Mouse (Mus musculus): Measurements from ENCODE around the gene Cdh3. TPM values are rescaled to one million over a fixed set of nuclear protein-coding genes. Genes with fewer than 3 reads are reported as not detected.

Cdh3 gene
- polyA plus RNA-seq, 1 experiment = 4.8 TPM

- TF ChIP-seq CTCF (IDR thresholded peaks at IDR 0.05; ENCODE audit: borderline replicate concordance, extremely low read depth, insufficient read depth, insufficient read length) = no peak
- TF ChIP-seq POLR2A (IDR thresholded peaks at IDR 0.05; ENCODE audit: borderline replicate concordance, extremely low read depth, insufficient read depth, insufficient read length, poor library complexity, severe bottlenecking) = no peak
- DNase-seq (ENCODE audit: low read depth) = no peak
These were observed 18.0 kb downstream of the Cdh3 start for GRCm38 (mm10) chr8:106528596-106529249.

DNA sequence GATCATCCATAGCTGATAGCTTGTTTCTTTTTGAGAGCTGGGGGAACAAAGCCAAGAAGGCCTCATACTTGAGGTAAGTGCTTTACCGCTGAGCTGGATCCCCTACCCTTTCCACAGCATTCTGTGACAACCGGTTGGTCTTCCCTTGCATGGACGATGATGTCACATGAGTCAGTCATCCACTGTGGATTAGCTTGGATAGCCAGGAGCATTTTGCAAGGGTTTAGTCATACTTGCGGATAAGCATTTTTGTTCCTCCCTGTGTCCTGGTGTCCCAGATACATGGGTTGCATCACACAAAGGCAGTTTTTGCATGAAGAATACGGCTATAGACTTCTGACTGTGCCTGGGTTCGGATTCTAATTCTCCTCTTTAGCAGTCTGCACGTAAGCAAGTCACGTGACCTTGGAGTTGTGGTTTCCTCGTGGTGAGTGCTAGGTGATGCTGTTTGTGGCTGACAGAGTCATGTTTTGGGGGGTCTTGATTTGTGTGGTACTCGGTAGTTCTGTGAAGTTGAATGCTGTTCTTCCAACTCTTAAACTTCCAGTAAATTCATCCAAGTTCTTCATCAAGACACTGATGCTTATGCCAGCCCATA lies 19.3 kb downstream of the Cdh3 start:
- TF ChIP-seq POLR2A (IDR thresholded peaks at IDR 0.05; ENCODE audit: borderline replicate concordance, extremely low read depth, insufficient read depth, insufficient read length, poor library complexity, severe bottlenecking) (no peak), CTCF (IDR thresholded peaks at IDR 0.05; ENCODE audit: borderline replicate concordance, extremely low read depth, insufficient read depth, insufficient read length) (no peak)
- no peak for DNase-seq (ENCODE audit: low read depth)

DNA sequence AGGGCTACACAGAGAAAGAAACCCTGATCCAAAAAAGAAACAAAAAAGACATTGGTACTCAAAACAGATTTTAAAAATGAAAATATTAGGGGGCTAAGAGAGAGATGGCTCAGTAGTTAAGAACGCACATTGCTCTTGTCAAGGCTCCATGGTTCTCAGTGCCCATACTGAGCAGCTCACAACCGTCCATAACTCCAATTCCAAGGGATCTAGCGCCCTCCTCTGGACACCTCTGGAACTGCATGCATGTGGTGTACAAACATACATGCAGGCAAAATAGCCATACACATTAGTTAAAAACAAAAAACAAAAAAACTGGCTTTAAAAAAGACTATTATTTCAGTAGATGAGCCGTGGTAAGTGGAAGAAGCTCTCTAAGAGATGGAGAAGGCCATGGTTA lies 19.9 kb downstream of the Cdh3 start:
- no peak for DNase-seq (ENCODE audit: low read depth)
- TF ChIP-seq CTCF (IDR thresholded peaks at IDR 0.05; ENCODE audit: borderline replicate concordance, extremely low read depth, insufficient read depth, insufficient read length) = peak; percentile 58
- TF ChIP-seq POLR2A (IDR thresholded peaks at IDR 0.05; ENCODE audit: borderline replicate concordance, extremely low read depth, insufficient read depth, insufficient read length, poor library complexity, severe bottlenecking) = no peak

DNA sequence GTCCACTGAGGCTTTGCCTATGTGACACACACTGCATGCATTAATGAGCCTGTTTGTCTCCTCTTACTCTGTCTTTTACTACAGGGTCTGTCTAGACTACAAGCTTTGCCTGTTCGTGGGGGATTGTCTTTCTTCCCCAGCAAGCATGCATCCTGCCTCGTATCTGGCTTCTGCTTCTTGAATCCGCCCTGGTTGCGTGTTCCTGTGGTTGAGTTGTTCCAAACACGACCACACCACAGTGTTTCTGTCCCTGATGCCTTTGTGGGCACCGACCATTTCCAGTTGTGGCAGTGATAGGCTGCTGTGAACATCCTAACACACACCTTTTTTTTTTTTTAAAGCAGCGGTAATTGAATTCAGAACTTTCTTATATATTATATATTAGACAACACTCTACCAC lies 23.0 kb downstream of the Cdh3 start:
- no peak for DNase-seq (ENCODE audit: low read depth)
- TF ChIP-seq POLR2A (IDR thresholded peaks at IDR 0.05; ENCODE audit: borderline replicate concordance, extremely low read depth, insufficient read depth, insufficient read length, poor library complexity, severe bottlenecking) (no peak), CTCF (IDR thresholded peaks at IDR 0.05; ENCODE audit: borderline replicate concordance, extremely low read depth, insufficient read depth, insufficient read length) (no peak)

- peak; percentile 62 for DNase-seq (ENCODE audit: low read depth)
These were observed 23.8 kb downstream of the Cdh3 start for GRCm38 (mm10) chr8:106534449-106534848.

GRCm38 (mm10) chr8:106535448-106535847 lies 24.8 kb downstream of the Cdh3 start:
- TF ChIP-seq CTCF (IDR thresholded peaks at IDR 0.05; ENCODE audit: borderline replicate concordance, extremely low read depth, insufficient read depth, insufficient read length) = 0 out of 2 replicates have a peak, but pooled peaks have one; percentile 28
- TF ChIP-seq POLR2A (IDR thresholded peaks at IDR 0.05; ENCODE audit: borderline replicate concordance, extremely low read depth, insufficient read depth, insufficient read length, poor library complexity, severe bottlenecking) = no peak
- DNase-seq (ENCODE audit: low read depth) = no peak

More at GRCm38 (mm10) chr8:106534449-106534848, 23.8 kb downstream of the Cdh3 start:
- TF ChIP-seq CTCF (IDR thresholded peaks at IDR 0.05; ENCODE audit: borderline replicate concordance, extremely low read depth, insufficient read depth, insufficient read length) (peak; percentile 53; the same call in 1 of the 2 replicates), POLR2A (IDR thresholded peaks at IDR 0.05; ENCODE audit: borderline replicate concordance, extremely low read depth, insufficient read depth, insufficient read length, poor library complexity, severe bottlenecking) (no peak)

- no peak for TF ChIP-seq CTCF (IDR thresholded peaks at IDR 0.05; ENCODE audit: borderline replicate concordance, extremely low read depth, insufficient read depth, insufficient read length)
- no peak for TF ChIP-seq POLR2A (IDR thresholded peaks at IDR 0.05; ENCODE audit: borderline replicate concordance, extremely low read depth, insufficient read depth, insufficient read length, poor library complexity, severe bottlenecking)
- DNase-seq (ENCODE audit: low read depth) = no peak
These were observed 28.5 kb downstream of the Cdh3 start for GRCm38 (mm10) chr8:106539193-106539592.

DNA sequence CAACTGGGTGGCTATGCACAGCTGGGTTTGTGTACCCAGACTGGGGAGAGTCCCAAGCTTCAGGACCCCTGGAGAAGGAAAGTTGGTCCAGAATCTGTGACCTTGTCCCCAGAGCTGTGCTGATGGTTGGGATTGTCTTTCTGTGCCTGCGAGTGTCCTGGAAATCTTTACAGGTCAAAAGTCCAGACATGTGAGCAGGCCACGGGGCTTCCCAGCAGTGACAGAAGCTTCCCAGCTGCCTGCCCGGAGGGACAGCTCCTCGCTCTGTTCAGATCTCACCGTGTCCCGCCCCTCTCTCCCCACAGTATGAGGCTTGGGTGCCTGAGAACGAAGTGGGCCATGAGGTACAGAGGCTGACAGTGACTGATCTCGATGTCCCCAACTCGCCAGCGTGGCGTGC lies 30.3 kb downstream of the Cdh3 start:
- DNase-seq (ENCODE audit: low read depth) = no peak
- no peak for TF ChIP-seq POLR2A (IDR thresholded peaks at IDR 0.05; ENCODE audit: borderline replicate concordance, extremely low read depth, insufficient read depth, insufficient read length, poor library complexity, severe bottlenecking)
- no peak for TF ChIP-seq CTCF (IDR thresholded peaks at IDR 0.05; ENCODE audit: borderline replicate concordance, extremely low read depth, insufficient read depth, insufficient read length)

- TF ChIP-seq CTCF (IDR thresholded peaks at IDR 0.05; ENCODE audit: borderline replicate concordance, extremely low read depth, insufficient read depth, insufficient read length) (no peak), POLR2A (IDR thresholded peaks at IDR 0.05; ENCODE audit: borderline replicate concordance, extremely low read depth, insufficient read depth, insufficient read length, poor library complexity, severe bottlenecking) (no peak)
- no peak for DNase-seq (ENCODE audit: low read depth)
These were observed 32.4 kb downstream of the Cdh3 start for GRCm38 (mm10) chr8:106543043-106543442.

GRCm38 (mm10) chr8:106545149-106545548 lies 34.5 kb downstream of the Cdh3 start:
- TF ChIP-seq CTCF (IDR thresholded peaks at IDR 0.05; ENCODE audit: borderline replicate concordance, extremely low read depth, insufficient read depth, insufficient read length) = no peak
- TF ChIP-seq POLR2A (IDR thresholded peaks at IDR 0.05; ENCODE audit: borderline replicate concordance, extremely low read depth, insufficient read depth, insufficient read length, poor library complexity, severe bottlenecking) = no peak
- DNase-seq (ENCODE audit: low read depth) = no peak

GRCm38 (mm10) chr8:106546746-106547145 lies 36.1 kb downstream of the Cdh3 start:
- no peak for TF ChIP-seq POLR2A (IDR thresholded peaks at IDR 0.05; ENCODE audit: borderline replicate concordance, extremely low read depth, insufficient read depth, insufficient read length, poor library complexity, severe bottlenecking)
- TF ChIP-seq CTCF (IDR thresholded peaks at IDR 0.05; ENCODE audit: borderline replicate concordance, extremely low read depth, insufficient read depth, insufficient read length) = no peak
- DNase-seq (ENCODE audit: low read depth) = no peak
